Mouse (Mus musculus): Measurements from ENCODE around the gene Extl2. TPM values are rescaled to one million over a fixed set of nuclear protein-coding genes. Genes with fewer than 3 reads are reported as not detected.

Gene Extl2
- polyA plus RNA-seq, 2 experiments from 2014 or later: 7.0 to 10.6 TPM

Other genes starting within 250 kb of the Extl2 start
- 100 to 1,000 TPM in 1 of 2 experiments, 10 to 100 TPM in 1; 98.6 to 119 TPM for gene Dph5, start 119.6 kb upstream of the Extl2 start, polyA plus RNA-seq (2017; shearing (Covaris generic))
- 10 to 100 TPM; 40.5 to 61.6 TPM for gene Slc30a7, start 56 bp upstream of the Extl2 start, polyA plus RNA-seq (2017; shearing (Covaris generic))
- 1 to 10 TPM; 5.4 to 7.8 TPM for gene Vcam1, start 122.2 kb downstream of the Extl2 start, polyA plus RNA-seq (2017; shearing (Covaris generic))
- not detected for gene Gpr88, start 246.0 kb downstream of the Extl2 start, polyA plus RNA-seq (2017; shearing (Covaris generic))